Mouse (Mus musculus): ENCODE measurements around the gene Carm1.
"Not testable (repeated sequence)": the region's sequence is repeated elsewhere in the genome, so short reads cannot be mapped to it uniquely, and the experiment has no call there.

Carm1 gene

DNA sequence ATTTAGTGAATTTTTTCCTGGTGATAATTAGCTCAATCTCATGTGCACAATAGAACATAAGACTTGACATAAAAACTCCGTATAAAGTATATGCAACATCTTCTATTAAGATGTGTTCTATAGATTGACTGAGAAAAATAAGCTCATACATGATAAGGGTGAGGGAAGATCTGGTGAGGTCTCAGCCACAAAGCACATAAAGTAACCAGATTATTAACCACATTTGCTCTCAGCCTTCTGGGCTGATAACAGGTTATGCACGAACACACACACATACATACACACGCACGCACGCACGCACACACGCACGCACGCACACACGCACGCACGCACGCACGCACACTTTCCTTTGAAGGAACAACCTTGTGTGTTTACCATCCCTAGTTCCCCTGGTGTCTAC is 10.2 kb upstream of the Carm1 start:
- in situ Hi-C loops (cut with MboI; ENCODE audit: unreplicated experiment in 2 of 2) = no loop called here

DNA sequence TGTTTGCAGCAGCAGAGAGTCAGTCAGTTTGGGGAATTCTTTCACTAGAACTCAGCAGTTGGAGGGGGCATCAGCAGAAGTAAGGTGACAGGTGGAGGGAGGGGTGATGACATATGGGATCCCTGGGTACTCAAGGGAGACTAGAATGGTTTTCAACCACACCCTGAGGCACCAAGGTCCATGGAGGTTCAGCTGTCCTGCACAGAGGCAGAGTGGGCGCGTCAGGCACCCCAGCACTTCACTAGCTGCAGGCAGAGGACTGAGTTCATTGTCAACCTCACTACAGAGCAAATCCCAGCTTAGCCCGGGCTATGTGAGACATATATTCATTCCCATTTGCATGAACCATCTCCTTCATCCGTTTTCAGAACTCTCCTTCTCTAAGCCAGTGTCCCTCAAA is 9.7 kb upstream of the Carm1 start:
- in situ Hi-C loops (cut with MboI; ENCODE audit: unreplicated experiment in 2 of 2) = no loop called here

DNA sequence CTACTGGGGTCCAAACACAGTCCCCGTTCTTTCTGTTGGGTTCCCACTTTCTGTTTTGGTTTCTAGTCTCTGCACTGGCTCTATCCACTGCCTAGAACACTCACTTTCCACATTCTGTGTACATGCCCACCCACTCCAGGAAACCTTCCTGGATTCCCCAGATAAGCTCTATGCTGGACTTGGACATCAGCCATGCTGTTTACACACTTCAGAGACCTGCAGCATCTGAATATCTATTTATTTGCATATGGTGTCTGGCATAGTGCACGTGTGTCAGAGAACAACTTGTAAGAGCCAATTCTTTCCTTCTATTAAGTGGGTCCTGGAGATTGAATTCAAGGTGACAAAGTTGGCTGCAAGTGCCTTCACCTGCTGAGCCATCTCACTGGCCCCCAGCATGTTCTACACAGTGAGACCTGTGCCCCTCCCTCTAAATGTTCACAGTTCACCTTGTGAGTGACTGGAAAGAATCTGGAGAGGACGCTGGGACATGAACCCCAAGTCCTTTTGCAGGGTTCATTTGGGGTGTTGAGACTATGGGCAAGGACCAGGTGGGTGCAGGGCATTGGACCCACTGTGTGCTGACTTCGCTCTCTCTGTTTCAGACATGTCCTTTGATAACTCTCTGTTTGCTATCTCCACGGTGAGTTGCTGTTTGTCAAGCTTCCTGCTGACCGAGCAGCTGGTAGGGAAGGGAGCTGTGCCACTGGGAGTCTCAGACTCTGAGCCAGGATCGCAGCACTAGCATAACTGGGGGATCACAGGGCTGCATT is 6.5 kb upstream of the Carm1 start:
- in situ Hi-C loops (cut with MboI; ENCODE audit: unreplicated experiment in 2 of 2) = no loop called here

DNA sequence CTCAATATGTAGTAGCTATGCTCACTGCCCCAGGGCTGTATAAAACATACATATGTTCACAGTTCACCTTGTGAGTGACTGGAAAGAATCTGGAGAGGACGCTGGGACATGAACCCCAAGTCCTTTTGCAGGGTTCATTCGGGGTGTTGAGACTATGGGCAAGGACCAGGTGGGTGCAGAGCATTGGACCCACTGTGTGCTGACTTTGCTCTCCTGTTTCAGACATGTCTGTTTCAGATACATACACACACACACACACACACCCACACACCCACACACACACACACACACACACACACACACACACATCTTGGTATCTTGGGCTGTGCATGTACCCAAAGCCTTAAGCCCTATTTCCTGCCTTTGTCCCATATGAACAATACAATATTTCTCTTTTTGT is 4.7 kb upstream of the Carm1 start:
- in situ Hi-C loops (cut with MboI; ENCODE audit: unreplicated experiment in 2 of 2) = not testable (repeated sequence)

DNA sequence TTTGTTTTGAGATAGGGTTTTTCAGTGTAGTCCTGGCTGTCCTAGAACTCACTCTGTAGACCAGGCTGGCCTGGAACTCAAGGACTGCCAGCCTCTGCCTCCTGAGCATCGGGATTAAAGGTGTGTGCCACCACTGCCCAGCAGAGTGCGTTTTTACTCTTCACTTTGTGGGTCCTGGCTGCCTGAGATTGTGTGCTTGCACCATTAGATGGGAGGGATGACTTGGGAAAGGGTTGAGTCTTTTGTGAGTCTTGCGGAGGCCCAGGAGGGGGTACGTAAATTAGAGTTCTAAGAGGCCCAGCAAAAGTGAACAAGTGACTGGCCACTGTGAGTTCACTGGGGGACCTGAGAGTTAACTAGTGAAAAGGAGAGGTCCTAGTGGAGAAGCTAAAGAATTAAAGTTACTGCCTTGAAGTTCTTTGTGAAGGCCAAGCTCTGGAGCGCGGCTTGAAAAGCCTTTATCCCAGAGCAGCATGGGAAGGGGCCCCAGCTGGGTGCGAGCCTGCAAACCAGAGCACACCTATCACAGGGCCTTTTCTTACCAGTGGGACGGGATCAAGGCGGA is 1.3 kb upstream of the Carm1 start:
- in situ Hi-C loops (cut with MboI; ENCODE audit: unreplicated experiment in 2 of 2) = loop anchor here in 1 of 2 experiments (5.0 kb wide), 1 partner anchor 178 kb away; the partner anchor contains the start of gene Ilf3

DNA sequence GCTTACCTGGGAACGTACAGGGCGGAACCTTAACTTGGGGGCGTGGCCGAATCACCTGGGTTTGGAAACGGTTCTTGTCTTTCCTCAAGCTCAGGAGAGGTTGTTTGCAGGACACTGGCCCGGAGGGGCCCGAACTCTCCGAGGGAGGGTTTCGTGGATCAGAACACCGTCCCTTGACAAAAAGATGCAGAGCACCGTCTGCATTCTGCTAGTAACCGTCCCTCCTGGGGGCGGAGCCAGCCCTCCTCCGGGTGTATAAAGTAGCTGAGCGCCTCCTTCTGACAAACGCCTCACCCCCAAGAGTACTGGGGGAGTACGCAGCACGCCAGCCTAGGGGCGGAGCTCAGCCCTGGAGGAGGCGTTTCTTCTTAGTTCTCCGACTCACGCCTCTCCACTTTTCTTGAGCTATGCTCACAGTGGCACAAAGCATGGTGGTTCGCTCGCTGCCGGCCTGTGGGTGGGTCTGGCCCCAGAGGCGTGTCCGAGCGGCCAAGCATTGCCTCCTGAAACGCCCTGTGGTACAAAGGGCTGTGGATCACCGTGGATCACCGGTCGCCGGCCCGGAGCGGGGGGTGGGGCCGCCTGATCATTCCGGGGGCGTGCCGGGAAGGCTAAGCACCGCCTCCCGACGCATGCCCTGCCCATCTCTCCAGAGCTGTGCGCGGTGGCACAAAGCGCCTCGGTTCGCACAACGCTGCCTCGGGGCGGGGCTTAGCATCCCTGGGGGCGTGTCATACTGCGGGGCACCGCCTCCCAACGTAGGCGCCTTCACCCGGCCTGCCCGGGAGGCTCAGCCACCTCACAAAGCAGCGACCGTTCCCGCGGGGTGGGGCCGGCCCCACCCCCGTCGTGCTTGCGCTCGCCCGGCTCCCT is 542 bp upstream of the Carm1 start:
- in situ Hi-C loops (cut with MboI; ENCODE audit: unreplicated experiment in 2 of 2) = loop anchor here in 1 of 2 experiments (5.0 kb wide), 1 partner anchor 179 kb away; the partner anchor contains the start of gene Ilf3

DNA sequence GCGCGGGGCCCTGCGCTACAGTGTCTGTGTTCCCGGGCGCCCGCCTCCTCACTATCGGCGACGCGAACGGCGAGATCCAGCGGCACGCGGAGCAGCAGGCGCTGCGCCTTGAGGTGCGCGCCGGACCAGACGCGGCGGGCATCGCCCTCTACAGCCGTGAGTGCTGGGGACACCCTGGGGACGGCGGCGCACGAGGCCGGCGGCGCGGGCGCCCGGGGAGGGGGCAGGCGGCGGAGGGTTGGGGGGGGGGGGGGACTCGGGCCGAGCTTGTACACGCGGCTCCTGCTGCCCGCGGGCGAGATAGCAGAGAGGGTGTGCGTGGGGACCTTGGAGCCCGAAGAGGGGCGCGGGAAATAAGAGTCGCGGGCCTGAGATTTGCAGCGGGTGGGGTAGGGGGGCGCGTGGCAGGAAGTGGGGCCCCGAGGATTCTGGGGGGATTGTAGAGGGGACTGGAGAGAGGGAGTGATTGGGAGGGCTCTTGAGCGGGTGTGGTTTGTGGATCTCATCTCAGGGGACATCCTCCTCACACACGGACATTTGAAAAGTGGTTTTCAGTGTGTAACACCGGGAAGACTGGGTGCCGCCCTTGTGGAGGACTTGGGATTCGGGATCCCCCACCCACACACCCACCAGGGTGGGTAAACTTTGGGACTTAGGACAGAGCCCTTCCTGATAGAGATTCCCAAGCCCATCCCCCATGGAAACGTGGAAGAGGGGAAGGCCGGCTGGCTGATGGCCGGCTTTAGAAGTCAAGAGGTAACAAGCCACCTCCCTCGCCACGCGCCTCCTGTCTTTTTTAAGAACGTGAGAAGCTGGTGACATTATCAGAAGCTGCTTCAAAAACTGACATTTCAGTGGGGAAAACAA is 614 bp downstream of the Carm1 start:
- in situ Hi-C loops (cut with MboI; ENCODE audit: unreplicated experiment in 2 of 2) = loop anchor here in 1 of 2 experiments (5.0 kb wide), 1 partner anchor 180 kb away; the partner anchor contains the start of gene Ilf3

DNA sequence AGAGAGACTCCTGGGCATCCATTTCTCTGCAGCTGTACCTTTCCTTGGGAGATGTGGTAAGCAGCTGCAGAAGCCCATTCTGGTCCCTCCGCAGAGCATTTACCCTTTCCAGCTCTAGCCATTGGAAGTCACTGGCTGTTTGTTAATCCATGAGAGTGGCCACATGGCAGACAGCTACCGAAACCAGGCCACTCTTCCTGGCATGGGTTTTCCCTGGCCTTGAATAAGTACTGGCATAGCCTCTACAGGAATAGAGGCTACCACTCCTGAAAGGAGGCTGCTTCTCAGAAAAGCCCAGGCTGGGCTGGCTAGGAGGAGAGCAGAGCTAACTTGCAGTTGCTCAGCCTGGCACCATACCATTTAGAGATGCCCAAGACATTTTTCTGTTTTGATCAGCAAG is 4.4 kb downstream of the Carm1 start:
- in situ Hi-C loops (cut with MboI; ENCODE audit: unreplicated experiment in 2 of 2) = no loop called here

DNA sequence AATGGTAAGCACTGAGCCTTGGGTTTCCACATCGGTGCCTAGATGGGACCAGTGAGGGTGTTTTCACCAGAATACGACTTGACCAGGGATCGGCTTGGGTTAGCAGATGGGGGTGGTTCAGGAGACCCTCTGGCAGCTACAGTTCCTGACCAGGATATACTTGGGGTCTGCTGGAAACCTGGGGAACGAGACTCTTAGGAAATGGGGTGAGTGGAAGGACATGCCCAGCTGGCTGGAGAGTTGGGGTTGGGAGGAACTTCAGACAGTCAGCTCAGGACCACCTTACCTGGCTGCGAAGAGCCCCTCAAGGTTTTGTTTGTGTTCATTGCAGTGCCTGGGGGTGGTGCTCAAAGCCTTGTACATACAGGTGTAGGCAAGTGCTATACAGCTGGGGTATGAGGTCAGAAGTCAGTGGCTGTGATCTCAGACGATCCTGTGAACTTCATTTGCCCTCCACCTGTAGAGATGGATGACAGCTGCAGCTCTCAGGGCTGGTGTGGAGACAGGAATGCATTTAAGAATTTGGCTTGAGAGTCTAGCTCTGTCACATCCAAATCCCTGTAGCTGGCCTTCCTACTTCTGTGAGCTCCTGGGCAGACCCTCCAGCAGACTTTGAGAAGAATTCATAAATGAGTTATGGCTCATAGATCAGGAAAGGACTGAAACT is 7.0 kb downstream of the Carm1 start:
- in situ Hi-C loops (cut with MboI; ENCODE audit: unreplicated experiment in 2 of 2) = no loop called here

DNA sequence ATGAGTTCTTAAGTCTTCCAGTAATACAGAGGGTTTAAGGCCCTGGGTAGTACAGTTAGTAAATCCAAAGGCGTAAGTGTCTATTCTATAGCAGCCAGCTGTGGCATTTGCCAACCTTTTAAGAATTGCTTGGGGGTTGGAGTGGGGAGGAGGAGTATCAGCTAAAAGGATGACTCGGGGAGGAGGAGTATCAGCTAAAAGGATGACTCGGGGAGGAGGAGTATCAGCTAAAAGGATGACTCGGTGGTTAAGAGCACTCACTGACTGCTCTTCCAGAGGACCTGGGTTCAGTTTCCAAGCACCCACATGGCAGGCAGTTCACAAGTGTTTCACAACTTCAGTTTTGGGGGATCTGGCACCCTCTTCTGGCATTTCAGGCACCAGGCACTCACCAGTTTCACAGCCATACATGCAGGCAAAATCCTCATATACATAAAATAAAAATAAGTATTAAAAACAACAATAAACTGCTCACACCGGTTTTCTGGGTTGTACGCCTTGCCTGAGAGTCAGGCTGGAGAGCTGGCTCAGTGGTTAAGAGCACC is 8.6 kb downstream of the Carm1 start:
- in situ Hi-C loops (cut with MboI; ENCODE audit: unreplicated experiment in 2 of 2) = no loop called here

DNA sequence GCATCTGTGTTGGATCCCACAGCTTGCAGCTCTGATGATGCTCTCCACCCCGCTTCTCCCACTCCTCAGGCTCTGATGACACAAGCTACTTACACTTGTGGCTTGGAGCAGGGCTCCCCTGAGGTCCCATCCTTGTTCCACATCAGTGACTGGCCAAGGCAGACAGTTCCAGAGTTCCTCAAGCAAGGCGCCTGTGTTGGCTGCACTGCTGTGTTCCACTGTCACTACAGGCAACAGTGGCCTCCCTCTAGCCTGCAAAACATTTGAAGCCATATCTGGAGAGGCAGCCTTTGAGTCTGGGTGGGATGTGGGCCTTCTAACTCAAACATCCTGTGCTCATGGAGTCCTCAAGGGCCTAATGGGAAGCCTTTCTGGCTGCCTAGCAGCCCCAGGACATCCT is 10.3 kb downstream of the Carm1 start:
- in situ Hi-C loops (cut with MboI; ENCODE audit: unreplicated experiment in 2 of 2) = no loop called here

DNA sequence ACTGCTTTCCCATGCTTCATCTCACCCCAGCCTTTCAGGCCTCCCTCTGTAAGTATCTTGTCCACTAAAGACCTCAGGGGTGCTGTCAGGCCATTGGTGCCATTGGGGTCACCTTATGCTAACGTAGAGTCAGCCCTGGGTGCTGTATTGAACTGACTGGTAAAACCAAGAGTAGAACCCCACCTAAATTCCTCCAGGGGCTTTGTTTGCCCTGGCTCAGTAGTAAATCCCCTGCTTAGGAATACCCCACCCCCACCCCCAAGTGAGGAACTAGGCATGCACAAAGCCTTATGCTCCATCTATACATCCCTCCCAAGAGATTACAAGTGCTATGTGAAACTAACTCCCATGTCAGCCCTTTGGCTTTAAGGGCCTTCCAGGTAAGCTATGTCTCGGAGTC is 10.9 kb downstream of the Carm1 start:
- in situ Hi-C loops (cut with MboI; ENCODE audit: unreplicated experiment in 2 of 2) = no loop called here

DNA sequence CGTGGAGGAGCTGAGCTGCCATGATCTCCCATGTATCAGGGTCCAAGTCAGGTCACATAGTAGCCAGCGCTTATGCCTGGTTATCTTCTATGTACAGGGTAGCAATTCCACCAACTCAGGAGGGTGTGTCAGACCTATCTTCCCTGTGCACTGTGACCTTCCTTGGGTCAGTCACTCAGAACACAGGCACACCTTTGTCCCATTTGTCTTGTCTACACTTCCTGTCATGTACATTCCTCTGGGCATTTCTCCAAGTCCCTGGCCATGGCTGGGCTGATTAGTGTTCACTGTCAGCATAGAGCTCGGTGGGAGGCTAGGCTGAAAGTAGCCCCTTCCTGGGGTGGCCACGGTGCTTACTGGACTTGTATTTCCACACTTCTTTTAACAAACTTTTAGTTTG is 11.7 kb downstream of the Carm1 start:
- in situ Hi-C loops (cut with MboI; ENCODE audit: unreplicated experiment in 2 of 2) = no loop called here

DNA sequence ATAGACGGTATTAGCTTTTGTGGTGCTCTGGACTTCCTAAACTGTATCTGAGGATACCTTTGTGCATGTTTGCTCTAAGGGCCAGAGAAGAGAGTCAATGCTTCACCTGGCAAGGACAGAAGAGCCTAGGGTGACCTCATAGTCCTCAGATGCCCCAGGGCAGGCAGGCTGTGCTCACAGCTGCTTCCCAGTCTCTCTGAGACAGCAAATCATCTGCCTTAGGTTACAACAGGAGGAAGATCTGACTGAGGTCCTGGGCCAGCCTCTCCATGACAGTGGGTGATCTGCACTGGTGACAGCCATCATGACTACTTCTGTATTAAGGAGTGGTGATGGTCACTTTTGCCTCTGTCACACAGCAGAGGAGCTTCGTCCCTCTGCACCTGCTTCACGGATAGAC is 12.5 kb downstream of the Carm1 start:
- in situ Hi-C loops (cut with MboI; ENCODE audit: unreplicated experiment in 2 of 2) = no loop called here

DNA sequence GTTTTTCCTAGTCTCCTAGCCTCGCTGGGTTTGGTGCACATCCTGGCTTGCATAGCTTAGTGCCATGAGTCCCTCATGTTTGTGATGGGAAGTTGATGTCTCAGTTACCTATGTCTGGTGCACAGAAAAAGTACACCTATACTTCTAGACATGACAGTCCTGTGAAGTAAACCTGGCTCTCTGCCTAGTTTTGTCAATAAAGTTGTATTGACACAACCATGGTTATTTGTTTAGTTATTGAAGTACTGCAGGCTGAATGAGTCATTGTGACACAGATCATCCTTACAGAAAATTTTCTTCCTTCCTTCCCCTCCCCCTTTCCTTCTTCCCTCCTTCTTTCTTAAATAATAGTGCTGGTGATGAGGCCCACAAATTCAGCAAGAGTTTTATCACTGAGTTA is 17.7 kb downstream of the Carm1 start:
- in situ Hi-C loops (cut with MboI; ENCODE audit: unreplicated experiment in 2 of 2) = no loop called here

DNA sequence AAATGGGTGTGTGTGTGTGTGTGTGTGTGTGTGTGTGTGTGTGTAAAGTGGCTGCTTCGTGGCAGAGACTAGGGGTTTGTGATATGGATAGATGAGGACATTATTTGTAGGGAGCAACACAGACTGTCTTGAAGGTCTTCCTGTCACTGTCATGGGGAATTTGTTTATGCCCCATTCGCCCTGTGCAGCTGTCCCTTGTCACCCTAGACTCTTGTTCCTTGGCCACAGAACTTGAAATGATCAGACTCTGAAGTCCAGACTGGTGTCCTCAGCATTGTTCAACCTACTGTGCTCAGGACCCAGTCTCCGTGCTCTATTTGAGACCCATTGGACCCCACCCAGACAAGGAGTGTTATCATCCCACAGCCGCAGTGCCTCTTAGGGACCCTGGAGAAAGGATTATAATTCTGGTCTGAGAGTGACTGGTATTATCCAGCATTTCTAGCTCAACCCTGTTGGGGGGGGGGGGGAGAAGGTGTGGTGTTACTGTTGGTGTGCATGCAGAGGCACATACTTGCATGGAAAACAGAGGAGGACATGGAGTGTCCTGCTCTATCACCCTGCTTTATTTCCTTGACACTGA is 18.4 kb downstream of the Carm1 start:
- in situ Hi-C loops (cut with MboI; ENCODE audit: unreplicated experiment in 2 of 2) = no loop called here

DNA sequence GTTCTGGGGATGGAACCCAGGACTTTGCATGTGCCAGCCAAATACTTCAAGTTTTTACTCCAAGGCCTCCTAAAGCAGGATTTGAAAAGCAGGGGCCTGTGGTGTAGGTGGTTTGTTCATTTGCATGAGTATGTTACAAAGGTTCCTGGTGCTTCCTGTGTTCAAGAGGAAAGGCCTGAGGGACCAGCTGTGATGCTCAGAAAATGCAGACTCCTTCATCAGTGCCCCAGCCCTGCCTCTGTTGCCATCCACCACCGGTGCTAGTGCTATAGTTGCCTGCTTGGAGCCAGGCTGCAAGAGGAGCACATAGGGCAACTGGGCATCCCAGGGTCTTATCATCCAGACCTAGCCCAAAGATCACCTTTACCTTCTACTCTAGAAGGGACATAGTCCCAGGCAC is 19.8 kb downstream of the Carm1 start:
- in situ Hi-C loops (cut with MboI; ENCODE audit: unreplicated experiment in 2 of 2) = no loop called here

DNA sequence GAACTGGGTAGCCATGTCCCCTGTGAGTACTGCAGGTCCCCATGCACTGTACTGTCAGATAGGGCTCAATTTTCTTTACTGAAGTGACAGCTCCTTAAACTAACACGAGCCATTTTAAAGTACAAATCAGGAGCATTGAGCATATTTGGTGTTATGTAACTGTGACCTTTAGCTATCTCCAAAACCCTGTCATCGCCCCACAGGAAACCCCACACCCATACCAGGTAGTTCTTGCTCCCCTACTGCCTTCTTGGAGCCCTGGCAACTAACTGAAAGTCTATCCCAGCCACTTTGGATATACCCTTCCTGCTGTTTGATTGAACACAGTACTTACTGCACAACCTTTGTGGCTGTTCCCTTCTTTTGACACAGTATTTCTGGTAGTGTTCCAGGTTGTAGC is 20.4 kb downstream of the Carm1 start:
- in situ Hi-C loops (cut with MboI; ENCODE audit: unreplicated experiment in 2 of 2) = no loop called here

DNA sequence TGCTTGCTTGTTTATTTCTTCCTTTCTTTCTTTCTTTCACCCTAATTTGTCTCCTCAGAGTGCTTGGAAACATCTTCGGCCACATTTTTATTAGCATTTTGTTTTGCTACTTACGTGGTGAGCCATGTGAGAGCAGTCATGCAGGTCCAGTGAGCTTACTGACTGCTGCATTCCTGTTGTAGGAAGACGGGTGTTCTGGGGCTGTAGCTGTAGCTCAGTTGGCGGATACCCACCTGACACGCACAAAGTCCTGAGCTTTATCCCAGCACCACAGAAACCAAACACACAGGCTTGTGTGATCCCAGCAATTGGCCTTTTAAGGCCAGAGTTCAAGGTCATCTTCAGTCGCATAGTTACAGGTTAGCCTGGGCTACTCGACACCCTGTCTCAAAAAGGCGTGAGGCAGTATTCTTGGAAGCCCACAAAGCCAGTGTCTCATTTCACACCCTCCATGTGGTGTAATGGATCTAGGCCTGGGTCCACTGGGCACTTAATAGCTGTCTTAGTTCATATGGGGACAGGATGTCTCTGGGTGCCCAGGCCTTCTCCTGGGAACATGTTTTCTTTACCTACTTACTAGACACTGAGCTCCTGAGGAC is 22.1 kb downstream of the Carm1 start:
- in situ Hi-C loops (cut with MboI; ENCODE audit: unreplicated experiment in 2 of 2) = no loop called here

Data from v-Abl transformed pro-B cells (cell line).